Mouse (Mus musculus) thymus, adult 2 months (tissue): ENCODE data around the gene Setdb1. TPM values are rescaled to one million over a fixed set of nuclear protein-coding genes. Genes with fewer than 3 reads are reported as not detected.

ENCODE experiments used
- DNase-seq: peaks from one replicate; pipeline ENCODE4 v3.0.0; 2021
- H3K27ac ChIP-seq: fragments of 200-500 bp; 2 replicates; pipeline ENCODE4 v1.5.1; 2012; ENCODE audit warnings: low read length, control low read depth; ENCODE audit not compliant: control insufficient read depth, insufficient read depth
- H3K27me3 ChIP-seq: fragments of 200-500 bp; 2 replicates; pipeline ENCODE4 v1.6.1; 2012; ENCODE audit warnings: mild to moderate bottlenecking, low read length, moderate library complexity, mixed read lengths; ENCODE audit not compliant: control insufficient read depth, insufficient read depth
- H3K36me3 ChIP-seq: fragments of 200-500 bp; 2 replicates; pipeline ENCODE4 v1.6.1; 2012; ENCODE audit warnings: mild to moderate bottlenecking, low read length, moderate library complexity; ENCODE audit not compliant: control insufficient read depth, insufficient read depth
- H3K4me1 ChIP-seq: fragments of 200-500 bp; replicated peaks from 2 replicates; pipeline ENCODE4 v1.6.1; 2012; ENCODE audit warnings: low read length; ENCODE audit not compliant: control insufficient read depth, insufficient read depth
- H3K4me3 ChIP-seq: fragments of 200-500 bp; 2 replicates; pipeline ENCODE4 v1.5.1; 2012; ENCODE audit warnings: mild to moderate bottlenecking, low read length, control low read depth, moderate library complexity; ENCODE audit not compliant: control insufficient read depth, insufficient read depth
- CTCF ChIP-seq: fragments of 200-500 bp; IDR thresholded peaks from 2 replicates; pipeline ENCODE4 v1.5.1; 2012; ENCODE audit warnings: mild to moderate bottlenecking, control low read depth, low read length, moderate library complexity, borderline replicate concordance; ENCODE audit not compliant: control insufficient read depth, poor library complexity, insufficient read depth; ENCODE audit errors: extremely low read depth
- POLR2A ChIP-seq: fragments of 200-500 bp; IDR thresholded peaks from 2 replicates; pipeline ENCODE4 v1.6.1; 2012; ENCODE audit warnings: mild to moderate bottlenecking, low read length, control low read depth, moderate library complexity; ENCODE audit not compliant: control insufficient read depth, poor library complexity, insufficient read depth; ENCODE audit errors: extremely low read depth
- WGBS: fragments of 180-500 bp; shearing (Covaris S2); methylation state at CpG from one replicate; pipeline ENCODE4 v1.1.7; 2018; 5-methylcytosine and 5-hydroxymethylcytosine counted together
- polyA plus RNA-seq: library from polyadenylated mRNA; depleted of rRNA; stranded (reverse); fragments of >200 nt; gene quantifications from 2 replicates; pipeline ENCODE4 v1.2.3, GENCODE M21; 2012

The Setdb1 gene
- polyA plus RNA-seq, 1 experiment: 31.8 TPM

DNA sequence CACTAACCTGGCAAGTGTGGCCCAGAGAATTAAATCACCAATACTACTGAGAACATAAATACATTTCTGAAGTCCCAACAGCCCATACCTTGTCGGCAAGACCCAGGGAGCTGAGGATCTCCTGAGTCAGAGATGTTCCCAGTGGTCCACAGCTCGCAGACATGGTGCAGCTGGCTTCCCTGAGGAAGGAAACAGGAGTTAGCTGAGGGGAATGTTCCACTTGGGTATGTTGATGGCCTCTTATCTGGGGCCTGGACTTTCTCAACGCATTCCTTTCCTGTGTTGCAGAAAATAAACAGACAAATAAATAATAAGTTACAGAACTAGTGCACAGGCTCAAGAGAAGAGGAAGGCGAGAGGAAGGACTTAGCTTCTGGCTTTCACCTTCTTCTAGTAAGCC is 50.8 kb downstream of the Setdb1 start:
- Histone ChIP-seq H3K36me3 (no peaks in the 10 kb centered on the region), H3K4me3 (no peak overlapping the region), H3K27me3 (no peaks in the 10 kb centered on the region), H3K27ac (no peak overlapping the region), H3K4me1 (no peaks in the 10 kb centered on the region)
- DNase-seq: no peak
- TF ChIP-seq CTCF (no peak), POLR2A (no peak)
- 88% methylated on average over 4 of the region's 4 CpGs for WGBS

DNA sequence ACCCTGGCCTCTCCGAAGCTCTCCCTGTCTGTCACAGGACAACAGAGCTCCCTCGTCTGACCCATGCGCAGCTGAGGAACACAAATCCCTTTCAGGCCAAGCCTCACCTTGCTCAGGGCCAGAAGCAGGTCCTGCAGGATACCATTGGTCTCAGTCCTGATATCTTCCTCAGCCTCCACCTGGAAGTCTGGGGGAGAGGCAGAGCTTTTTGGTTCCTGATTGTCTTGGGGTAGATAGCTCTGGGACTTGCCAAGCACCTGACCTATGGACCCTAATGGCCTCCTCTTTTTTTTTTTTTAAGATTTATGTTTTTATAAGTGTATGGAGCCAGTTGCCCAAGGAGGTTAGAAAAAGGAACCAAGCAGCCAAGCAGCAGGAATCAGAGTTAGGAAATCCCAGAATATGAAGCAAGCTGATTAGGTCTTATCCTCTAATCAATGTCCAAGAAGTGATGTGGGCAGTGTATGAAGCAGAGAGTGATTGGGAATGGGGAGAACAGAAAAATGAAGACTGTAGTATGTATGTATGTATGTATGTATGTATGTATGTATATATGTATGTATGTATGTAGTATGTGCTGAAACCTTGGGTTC is 55.7 kb downstream of the Setdb1 start:
- Histone ChIP-seq H3K36me3 (no peaks in the 10 kb centered on the region), H3K4me3 (no peak overlapping the region), H3K4me1 (no peaks in the 10 kb centered on the region), H3K27ac (no peak overlapping the region), H3K27me3 (no peaks in the 10 kb centered on the region)
- no peak for TF ChIP-seq POLR2A
- no peak for TF ChIP-seq CTCF
- 94% methylated on average over 3 of the region's 3 CpGs for WGBS
- no peak for DNase-seq

DNA sequence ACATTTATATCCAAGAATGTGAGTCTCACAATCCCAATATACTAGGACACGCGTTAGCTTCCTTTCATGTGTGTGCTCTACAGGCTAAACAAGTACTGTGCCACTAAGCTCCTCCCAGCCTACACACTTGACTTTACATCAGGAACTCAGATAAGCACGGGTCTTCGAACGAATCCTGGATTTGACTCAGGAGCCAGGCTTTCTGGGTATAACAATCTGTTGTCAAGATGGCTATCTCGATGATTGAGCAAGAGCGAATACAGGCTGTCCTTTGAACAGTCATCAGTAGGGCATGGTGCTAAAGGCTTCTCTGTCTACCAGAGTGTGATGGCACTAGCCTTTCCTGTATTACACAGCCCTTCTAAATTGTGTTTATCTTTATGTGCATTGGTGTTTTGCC is 59.0 kb downstream of the Setdb1 start:
- WGBS: 95% methylated on average over 7 of the region's 7 CpGs
- no peak for TF ChIP-seq CTCF
- TF ChIP-seq POLR2A: no peak
- no peaks in the 10 kb centered on the region for H3K36me3 ChIP-seq
- H3K4me1 ChIP-seq: peaks cover 11% of the 10 kb centered on the region
- no peak for DNase-seq
- H3K27ac ChIP-seq: no peak overlapping the region
- no peak overlapping the region for H3K4me3 ChIP-seq
- H3K27me3 ChIP-seq: no peaks in the 10 kb centered on the region

DNA sequence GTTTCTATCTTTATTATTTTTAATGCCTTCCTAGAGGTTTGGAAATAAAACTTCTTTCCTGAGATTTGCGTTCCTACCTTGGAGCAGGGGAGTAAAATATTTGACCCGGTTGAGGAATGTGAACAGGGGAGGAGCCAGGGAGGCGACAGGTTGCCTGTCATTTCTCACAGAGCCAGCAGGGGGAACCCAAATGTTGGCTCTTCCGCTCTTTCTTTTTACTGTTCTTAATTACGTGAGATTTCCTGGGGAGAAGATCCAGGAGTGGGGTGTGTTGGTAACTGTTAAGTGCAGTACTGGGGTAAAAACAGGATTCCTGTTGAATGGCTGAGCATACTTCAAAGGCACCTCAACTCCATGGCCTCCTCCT is 60.9 kb downstream of the Setdb1 start:
- no peak overlapping the region for H3K4me3 ChIP-seq
- peaks cover 11% of the 10 kb centered on the region for H3K4me1 ChIP-seq
- DNase-seq: peak; percentile 62
- WGBS: 15% methylated on average over 5 of the region's 5 CpGs
- TF ChIP-seq POLR2A: no peak
- TF ChIP-seq CTCF: no peak
- no peaks in the 10 kb centered on the region for H3K36me3 ChIP-seq
- H3K27me3 ChIP-seq: no peaks in the 10 kb centered on the region
- H3K27ac ChIP-seq: no peak overlapping the region

DNA sequence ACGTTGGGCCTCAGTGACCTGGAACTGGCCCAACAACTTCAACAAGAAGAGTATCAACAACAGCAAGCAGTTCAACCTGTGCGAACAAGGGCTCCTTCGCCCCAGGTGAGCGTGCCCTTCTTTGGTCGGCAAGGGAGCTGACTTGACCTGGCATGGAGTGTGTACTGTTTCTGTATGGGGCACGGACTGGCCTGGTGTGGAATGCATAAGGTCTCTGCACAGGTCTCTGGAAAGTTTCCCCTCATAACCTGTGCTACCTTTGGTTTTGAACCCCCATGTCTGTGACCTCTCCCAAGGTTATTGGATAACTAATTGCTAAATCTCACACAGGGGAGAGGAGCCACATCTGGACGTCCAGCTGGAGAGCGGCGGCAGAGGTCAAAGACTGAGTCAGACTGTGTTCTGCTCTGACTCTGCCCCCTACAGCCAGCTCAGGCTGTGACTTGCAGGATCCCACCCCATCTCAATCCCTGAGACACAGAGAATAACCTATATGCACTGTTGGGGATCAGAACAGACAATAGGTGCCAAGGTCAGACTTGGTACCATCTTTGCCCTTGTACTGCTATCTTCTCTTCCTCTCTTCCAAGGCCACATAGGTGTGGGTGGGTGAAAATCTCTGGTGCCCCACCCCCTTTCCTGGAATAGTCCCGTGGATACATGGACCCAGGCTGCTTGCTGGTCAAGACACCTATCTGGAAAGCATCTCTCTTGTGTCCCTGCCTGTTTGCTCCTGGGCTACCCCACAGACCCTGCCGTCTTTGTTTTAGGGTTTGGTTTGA is 61.5 kb downstream of the Setdb1 start:
- DNase-seq: no peak
- H3K4me1 ChIP-seq: peaks cover 17% of the 10 kb centered on the region
- TF ChIP-seq CTCF (no peak), POLR2A (no peak)
- 87% methylated on average over 11 of the region's 11 CpGs for WGBS
- no peaks in the 10 kb centered on the region for H3K36me3 ChIP-seq
- H3K4me3 ChIP-seq: no peak overlapping the region
- no peak overlapping the region for H3K27ac ChIP-seq
- H3K27me3 ChIP-seq: no peaks in the 10 kb centered on the region

DNA sequence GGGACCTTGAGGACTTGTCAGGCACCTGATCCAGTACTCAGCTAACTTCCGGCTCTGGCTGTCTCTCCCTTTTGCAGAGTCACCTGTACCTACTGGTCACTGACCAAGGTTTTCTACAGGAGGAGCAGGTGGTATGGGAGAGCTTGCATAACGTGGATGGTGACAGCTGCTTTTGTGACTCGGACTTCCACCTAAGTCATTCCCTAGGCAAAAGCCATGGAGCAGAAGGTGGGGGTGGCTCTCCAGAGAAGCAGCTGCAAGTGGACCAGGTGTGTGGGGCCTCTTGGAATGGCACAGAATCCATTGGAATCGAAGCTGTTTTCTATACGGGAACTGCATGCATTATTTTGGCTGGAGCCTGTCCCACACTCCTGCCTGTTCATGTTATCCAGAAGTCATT is 62.3 kb downstream of the Setdb1 start:
- Histone ChIP-seq H3K36me3 (no peaks in the 10 kb centered on the region), H3K27me3 (no peaks in the 10 kb centered on the region), H3K4me1 (peaks cover 17% of the 10 kb centered on the region), H3K4me3 (no peak overlapping the region), H3K27ac (no peak overlapping the region)
- no peak for DNase-seq
- WGBS: 73% methylated on average over 5 of the region's 5 CpGs
- no peak for TF ChIP-seq CTCF
- TF ChIP-seq POLR2A: no peak
